Mouse (Mus musculus): ENCODE data around the gene Socs4. TPM values are rescaled to one million over a fixed set of nuclear protein-coding genes. Genes with fewer than 3 reads are reported as not detected.
"Not testable (repeated sequence)": the region's sequence is repeated elsewhere in the genome, so short reads cannot be mapped to it uniquely, and the experiment has no call there.

Socs4 gene
- polyA plus RNA-seq, 1 experiment: 0.18 TPM

DNA sequence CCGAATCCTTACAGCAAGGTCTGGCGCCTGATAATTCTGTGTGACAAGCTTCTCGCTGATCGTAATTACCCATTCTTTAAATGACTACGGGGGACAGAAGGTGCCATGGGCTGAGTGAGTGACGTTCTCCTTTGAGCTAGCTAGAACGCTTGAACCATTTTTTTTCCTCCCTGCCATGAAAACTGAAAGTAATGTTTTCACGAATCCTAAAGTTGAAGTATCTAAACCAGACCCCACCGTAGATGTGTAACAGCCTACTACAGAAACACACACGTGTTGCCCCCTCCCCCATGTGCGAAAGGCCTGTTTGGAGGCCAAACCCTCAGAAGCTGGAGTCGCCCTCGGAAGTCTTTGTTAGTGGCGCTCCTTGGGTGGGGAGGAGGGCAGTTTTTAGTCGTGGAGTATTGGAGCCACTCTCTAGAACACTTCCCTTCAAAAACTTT, 22.1 kb downstream of the Socs4 start:
- peak overlapping the region; percentile 96 for H3K4me3 ChIP-seq (replicated peaks)
- no peak for TF ChIP-seq FLI1 (IDR thresholded peaks at IDR 0.05; ENCODE audit: low read length)
- TF ChIP-seq GATA1 (IDR thresholded peaks at IDR 0.05; ENCODE audit: borderline replicate concordance, low read length): no peak
- peaks cover 21% of the 10 kb centered on the region for H3K36me3 ChIP-seq (replicated peaks; ENCODE audit: low read length)
- peaks cover 45% of the 10 kb centered on the region for H3K4me1 ChIP-seq
- H3K27me3 ChIP-seq (replicated peaks): no peaks in the 10 kb centered on the region
- no peaks in the 10 kb centered on the region for H3K9me3 ChIP-seq

DNA sequence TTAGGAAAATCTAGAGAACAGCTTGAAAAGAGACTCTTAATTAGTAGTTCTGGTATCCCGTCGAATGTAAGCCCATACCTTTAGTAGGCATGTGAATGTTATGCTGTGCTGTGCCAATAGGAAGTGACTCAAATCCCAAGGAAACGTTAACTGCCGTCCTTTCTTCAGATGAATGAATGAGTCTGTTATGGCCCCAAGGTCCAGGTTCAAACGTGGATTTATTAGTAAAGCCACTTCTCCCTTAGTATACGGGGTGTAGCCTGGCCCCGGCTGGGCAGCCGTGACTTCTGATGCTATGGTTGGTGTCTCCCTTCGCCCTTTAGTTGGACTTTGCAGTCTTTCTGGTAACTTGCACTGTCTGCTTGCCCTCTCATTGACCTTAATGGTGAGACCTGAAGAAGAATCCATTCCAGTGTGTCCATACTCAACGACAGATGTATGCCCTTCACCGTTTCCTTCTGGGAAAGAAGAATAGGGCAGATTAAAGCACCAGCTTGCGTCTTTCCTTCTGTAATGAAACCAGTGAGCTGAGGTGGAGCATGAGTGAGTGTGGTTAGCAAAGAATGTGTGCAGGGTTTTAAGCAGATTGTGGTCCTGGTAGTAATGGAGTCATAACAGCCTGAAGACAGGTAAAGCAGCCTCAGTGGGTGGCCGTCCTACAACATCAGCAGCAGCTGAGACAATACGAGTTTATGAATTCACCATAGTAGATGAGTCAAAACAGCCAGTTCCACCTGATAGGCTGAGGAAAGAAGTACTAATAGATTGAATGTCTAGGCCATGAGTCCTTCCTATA, 26.4 kb downstream of the Socs4 start:
- Histone ChIP-seq H3K27me3 (replicated peaks) (no peaks in the 10 kb centered on the region), H3K4me3 (replicated peaks) (no peak overlapping the region), H3K36me3 (replicated peaks; ENCODE audit: low read length) (peaks cover 43% of the 10 kb centered on the region), H3K4me1 (peaks cover 46% of the 10 kb centered on the region), H3K9me3 (no peaks in the 10 kb centered on the region)
- TF ChIP-seq FLI1 (IDR thresholded peaks at IDR 0.05; ENCODE audit: low read length) (no peak), GATA1 (IDR thresholded peaks at IDR 0.05; ENCODE audit: borderline replicate concordance, low read length) (no peak)

GRCm38 (mm10) chr14:47304814-47305405, 28.2 kb downstream of the Socs4 start:
- H3K9me3 ChIP-seq: no peaks in the 10 kb centered on the region
- no peaks in the 10 kb centered on the region for H3K27me3 ChIP-seq (replicated peaks)
- H3K4me3 ChIP-seq (replicated peaks): no peak overlapping the region
- H3K36me3 ChIP-seq (replicated peaks; ENCODE audit: low read length): peaks cover 57% of the 10 kb centered on the region
- TF ChIP-seq GATA1 (IDR thresholded peaks at IDR 0.05; ENCODE audit: borderline replicate concordance, low read length): no peak
- TF ChIP-seq FLI1 (IDR thresholded peaks at IDR 0.05; ENCODE audit: low read length): no peak
- peaks cover 38% of the 10 kb centered on the region for H3K4me1 ChIP-seq

DNA sequence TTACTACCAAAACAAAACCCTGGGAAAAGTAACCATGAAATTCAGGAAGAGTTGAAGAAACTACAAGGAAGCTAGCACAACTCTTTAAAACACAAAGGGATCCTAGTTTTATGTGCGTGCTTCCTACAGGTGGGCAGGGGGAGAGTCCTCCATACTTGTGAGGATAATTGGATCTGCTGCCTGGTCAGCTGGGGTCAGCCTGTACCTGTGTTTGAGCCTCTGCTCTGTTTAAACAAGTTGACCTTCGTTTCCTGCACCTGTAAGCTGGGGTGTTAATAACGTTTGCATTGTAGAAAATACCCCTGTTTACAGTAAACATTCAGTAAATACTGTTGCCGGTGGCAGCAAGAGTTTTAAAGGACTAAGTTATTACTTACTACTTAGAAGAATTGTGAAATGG, 29.2 kb downstream of the Socs4 start:
- Histone ChIP-seq H3K9me3 (no peaks in the 10 kb centered on the region), H3K27me3 (replicated peaks) (no peaks in the 10 kb centered on the region), H3K4me1 (peaks cover 32% of the 10 kb centered on the region), H3K36me3 (replicated peaks; ENCODE audit: low read length) (peaks cover 62% of the 10 kb centered on the region), H3K4me3 (replicated peaks) (no peak overlapping the region)
- no peak for TF ChIP-seq FLI1 (IDR thresholded peaks at IDR 0.05; ENCODE audit: low read length)
- TF ChIP-seq GATA1 (IDR thresholded peaks at IDR 0.05; ENCODE audit: borderline replicate concordance, low read length): no peak

DNA sequence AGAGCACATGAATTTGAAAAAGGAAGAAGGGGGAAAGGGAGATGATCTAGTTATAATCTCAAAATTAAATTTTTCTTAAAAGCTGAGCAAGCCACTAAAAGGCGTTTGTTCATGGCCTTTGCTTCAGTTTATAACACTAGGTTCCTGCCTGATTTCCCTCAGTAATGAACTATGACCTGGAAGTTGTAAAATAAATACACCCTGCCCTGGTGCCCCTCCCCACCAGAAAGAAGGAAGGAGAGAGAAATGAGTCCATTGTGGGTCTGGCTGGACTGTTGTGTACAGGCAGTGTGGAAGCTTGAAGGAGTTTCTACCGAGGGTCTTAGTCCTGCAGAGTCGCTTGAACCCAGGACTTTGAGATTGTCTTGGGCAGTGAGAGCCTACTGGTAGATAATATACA, 30.9 kb downstream of the Socs4 start:
- Histone ChIP-seq H3K27me3 (replicated peaks) (no peaks in the 10 kb centered on the region), H3K4me1 (peaks cover 29% of the 10 kb centered on the region), H3K36me3 (replicated peaks; ENCODE audit: low read length) (peaks cover 71% of the 10 kb centered on the region), H3K4me3 (replicated peaks) (no peak overlapping the region), H3K9me3 (no peaks in the 10 kb centered on the region)
- TF ChIP-seq FLI1 (IDR thresholded peaks at IDR 0.05; ENCODE audit: low read length) (no peak), GATA1 (IDR thresholded peaks at IDR 0.05; ENCODE audit: borderline replicate concordance, low read length) (no peak)

- TF ChIP-seq GATA1 (IDR thresholded peaks at IDR 0.05; ENCODE audit: borderline replicate concordance, low read length) (no peak), FLI1 (IDR thresholded peaks at IDR 0.05; ENCODE audit: low read length) (no peak)
- no peak overlapping the region for H3K4me3 ChIP-seq (replicated peaks)
- H3K9me3 ChIP-seq: no peaks in the 10 kb centered on the region
- H3K4me1 ChIP-seq: peaks cover 20% of the 10 kb centered on the region
- H3K36me3 ChIP-seq (replicated peaks; ENCODE audit: low read length): peaks cover 76% of the 10 kb centered on the region
- H3K27me3 ChIP-seq (replicated peaks): no peaks in the 10 kb centered on the region
Measured at GRCm38 (mm10) chr14:47309061-47309460, 32.3 kb downstream of the Socs4 start.

DNA sequence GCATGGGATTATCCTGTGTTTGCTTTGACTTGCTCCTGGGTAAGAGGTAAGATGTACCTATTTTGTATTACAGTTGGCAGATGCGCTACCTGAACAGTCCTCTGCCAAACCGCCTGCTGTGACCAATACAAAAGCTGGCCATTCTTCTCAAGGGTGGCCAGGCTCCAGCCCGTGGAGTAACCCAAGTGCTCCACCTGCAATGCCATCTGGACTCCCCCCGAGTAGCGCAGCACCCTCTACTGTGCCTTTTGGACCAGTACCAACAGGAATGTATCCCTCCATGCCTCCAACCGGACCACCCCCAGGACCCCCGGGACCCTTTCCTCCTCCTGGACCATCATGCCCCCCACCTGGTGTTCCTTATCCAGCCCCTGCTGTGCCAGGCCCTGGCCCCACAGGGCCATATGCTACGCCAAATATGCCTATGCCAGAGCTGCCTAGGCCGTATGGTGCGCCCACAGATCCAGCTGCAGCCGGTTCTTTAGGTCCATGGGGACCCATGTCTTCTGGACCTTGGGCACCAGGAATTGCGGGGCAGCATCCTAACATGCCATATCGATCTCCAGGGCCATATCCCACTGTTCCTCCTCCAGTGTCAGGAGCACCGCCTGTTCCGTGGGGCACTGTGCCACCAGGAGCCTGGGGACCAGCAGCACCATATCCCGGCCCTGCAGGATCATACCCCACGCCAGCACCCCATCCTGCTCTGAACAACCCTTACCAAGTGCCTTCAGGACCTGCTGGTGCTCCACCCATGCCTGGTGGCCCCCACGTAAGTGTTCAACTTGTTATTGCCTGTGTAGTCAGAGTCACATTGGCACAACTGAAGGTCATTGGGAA, 33.8 kb downstream of the Socs4 start:
- Histone ChIP-seq H3K4me1 (peaks cover 8% of the 10 kb centered on the region), H3K27me3 (replicated peaks) (no peaks in the 10 kb centered on the region), H3K36me3 (replicated peaks; ENCODE audit: low read length) (peaks cover 78% of the 10 kb centered on the region), H3K9me3 (no peaks in the 10 kb centered on the region), H3K4me3 (replicated peaks) (no peak overlapping the region)
- TF ChIP-seq FLI1 (IDR thresholded peaks at IDR 0.05; ENCODE audit: low read length): no peak
- TF ChIP-seq GATA1 (IDR thresholded peaks at IDR 0.05; ENCODE audit: borderline replicate concordance, low read length): no peak

DNA sequence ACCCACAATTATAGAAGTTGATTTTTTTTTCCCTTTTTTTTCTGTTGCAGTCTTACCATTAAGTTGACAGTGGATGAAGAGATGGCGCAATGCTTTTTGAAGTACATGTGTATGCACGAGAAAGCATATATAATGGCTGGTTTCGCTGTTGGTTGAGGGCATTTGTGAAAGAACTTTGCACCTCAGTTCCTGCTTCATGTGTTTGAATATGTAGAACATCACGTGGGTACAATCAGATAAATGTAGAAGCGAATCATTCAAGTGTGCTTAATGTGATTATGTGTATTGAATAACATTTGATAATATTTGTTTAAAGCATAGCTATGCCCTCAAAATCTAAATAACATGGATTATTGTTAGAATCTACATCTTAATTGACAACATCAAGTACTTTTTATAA, 42.6 kb downstream of the Socs4 start:
- Histone ChIP-seq H3K4me1 (peaks cover 4% of the 10 kb centered on the region), H3K4me3 (replicated peaks) (no peak overlapping the region), H3K27me3 (replicated peaks) (no peaks in the 10 kb centered on the region), H3K9me3 (no peaks in the 10 kb centered on the region), H3K36me3 (replicated peaks; ENCODE audit: low read length) (peaks cover 64% of the 10 kb centered on the region)
- TF ChIP-seq FLI1 (IDR thresholded peaks at IDR 0.05; ENCODE audit: low read length): no peak
- no peak for TF ChIP-seq GATA1 (IDR thresholded peaks at IDR 0.05; ENCODE audit: borderline replicate concordance, low read length)

DNA sequence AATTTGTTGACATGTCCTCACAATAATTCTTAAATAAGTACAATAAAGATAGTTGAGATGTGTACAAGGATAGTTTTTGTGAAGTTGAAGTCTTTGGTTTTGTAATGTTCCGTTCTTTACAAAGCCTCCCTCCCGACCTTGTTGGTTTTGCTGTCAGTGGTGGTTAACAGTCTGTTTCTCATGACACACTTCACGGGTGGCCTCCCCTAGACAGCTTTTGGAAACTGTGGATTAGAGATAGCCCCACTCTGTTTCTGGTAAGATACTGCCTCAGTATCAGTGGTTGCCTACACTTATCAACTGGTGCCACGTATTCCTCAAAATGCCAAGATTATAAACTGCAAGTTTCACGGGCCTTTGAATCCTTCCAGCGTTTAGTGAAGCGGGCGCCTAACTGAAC, 44.9 kb downstream of the Socs4 start:
- not testable (repeated sequence) for H3K27me3 ChIP-seq (replicated peaks); H3K9me3 ChIP-seq; H3K4me3 ChIP-seq (replicated peaks)
- H3K4me1 ChIP-seq: peaks cover 14% of the 10 kb centered on the region
- peaks cover 52% of the 10 kb centered on the region for H3K36me3 ChIP-seq (replicated peaks; ENCODE audit: low read length)

All from megakaryocyte, embryonic 14.5 days (primary cell).